Mouse (Mus musculus) ovary, adult 18-20 months (tissue): Measurements from ENCODE around the gene Asb16.
A peak's percentile ranks its signal among the peaks of the same experiment; 100 is the strongest.
"Not testable (repeated sequence)": the region's sequence is repeated elsewhere in the genome, so short reads cannot be mapped to it uniquely, and the experiment has no call there.

ENCODE experiments used
- DNase-seq: peaks from one replicate; pipeline ENCODE4 v3.0.0; 2022; ENCODE audit warnings: low spot score, mixed read lengths

Gene Asb16

DNA sequence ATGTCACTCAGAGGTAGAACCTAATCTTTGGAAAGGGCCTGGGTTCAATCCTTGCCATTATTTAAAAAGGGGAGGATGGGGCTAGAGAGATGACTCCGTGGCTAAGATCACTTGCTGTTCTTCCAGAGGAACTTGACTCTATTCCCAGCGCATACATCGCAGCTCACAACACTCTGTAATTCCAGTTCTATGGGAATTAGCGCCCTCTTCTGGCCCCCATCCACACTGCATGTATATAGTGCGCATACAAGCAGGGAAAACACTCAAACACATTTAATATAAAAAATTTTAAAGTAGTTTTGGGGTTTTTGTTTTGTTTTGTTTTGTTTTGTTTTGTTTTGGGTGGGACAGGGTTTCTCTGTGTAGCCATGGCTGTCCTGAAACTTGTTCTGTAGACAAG, 26.7 kb upstream of the Asb16 start:
- no peak for DNase-seq

GRCm38 (mm10) chr11:102244926-102245449, 23.6 kb upstream of the Asb16 start:
- DNase-seq: peak; percentile 53

- no peak for DNase-seq
Measured at GRCm38 (mm10) chr11:102245581-102246272, 22.8 kb upstream of the Asb16 start.

DNA sequence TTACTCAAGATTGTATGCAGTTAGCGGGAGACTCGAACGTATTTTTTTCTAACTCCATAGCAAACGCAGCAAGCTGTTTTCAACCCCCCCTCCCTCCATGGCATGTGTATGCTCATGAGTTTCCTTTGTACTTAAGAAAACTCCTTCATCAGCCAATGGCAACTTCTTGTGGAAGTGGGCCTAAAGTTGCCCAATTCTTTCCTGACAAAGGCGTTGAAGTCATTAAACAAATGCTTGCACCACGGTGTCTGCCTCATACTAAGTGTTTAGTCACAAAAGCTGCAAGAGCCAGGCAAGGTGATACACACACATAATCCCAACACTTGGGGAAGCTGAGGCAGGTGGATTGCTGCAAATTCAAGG, 22.3 kb upstream of the Asb16 start:
- DNase-seq: no peak

DNA sequence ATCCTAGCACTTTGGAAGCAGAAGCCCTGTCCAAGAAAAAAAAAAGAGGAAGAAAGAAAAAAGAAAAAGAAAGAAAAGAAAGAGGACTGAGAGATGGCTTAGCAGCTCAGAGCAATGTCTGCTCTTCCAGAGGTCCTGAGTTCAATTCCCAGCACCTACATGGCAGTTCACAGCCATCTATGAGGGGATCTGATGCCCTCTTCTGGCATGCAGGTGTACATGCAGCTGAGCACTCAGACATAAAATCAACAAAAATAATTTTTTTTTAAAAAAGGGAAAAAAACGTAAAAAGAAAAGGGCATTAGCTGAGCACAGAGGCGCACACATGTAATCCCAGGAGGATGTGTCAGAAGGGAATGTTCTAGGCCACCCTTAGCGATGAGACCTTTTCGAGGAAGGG, 21.7 kb upstream of the Asb16 start:
- DNase-seq: no peak

DNA sequence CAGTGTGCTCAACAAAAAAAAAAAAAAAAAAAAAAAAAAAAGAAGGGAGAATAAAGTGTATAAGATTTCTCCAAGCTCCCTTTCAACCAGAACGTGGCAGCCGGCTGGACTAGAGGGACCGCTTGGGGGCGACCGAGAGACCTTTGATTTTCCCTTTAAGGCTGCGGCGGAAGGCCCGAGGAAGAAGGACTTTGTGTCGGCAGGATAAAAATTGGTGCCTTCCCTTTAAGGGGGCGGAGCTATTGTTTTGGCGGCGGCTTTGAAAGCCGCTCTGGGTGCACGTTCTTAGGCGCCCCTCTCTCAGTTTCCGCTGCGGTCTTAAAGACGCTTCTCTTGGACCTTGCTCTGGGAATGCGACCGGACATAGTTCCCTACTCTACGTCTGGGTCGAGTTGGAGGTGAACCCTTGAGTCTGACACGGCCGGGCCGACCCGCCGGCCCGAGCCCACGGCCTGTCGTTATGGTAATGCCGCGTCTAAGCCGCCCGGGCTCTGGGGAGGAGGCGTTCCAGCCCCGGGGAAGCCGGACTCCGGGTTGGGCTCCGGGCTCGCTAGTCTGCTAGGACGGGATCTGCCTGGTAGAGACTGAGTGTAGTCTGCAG, 19.8 kb upstream of the Asb16 start, which contains the start of gene BC030867:
BC030867 (plus strand) TSS at position 253 of the 601 bp plus-strand sequence.
- DNase-seq: peak; percentile 79

GRCm38 (mm10) chr11:102249351-102250090, 19.0 kb upstream of the Asb16 start:
- DNase-seq: no peak

DNA sequence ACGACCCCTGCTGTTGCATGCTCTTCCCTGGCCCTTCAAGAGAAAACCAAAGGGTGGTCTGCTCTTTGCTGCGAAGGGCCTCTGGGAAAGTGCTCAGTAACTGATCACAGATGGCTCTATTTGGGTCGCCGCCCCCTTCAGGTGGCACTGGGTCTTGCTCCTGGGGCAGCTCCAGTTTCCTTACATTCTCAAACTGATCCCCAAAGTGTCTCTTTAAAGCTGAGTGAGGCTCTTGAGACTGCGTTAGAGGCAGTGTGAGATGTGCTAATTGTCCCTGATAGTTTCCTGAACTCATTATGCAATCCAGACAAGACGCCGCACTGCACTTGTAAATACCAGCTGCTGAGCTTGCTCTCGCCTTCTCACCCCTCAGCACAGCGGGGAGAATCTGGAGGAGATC, 11.0 kb upstream of the Asb16 start:
- DNase-seq: no peak

GRCm38 (mm10) chr11:102258095-102258494, 10.4 kb upstream of the Asb16 start:
- no peak for DNase-seq

DNA sequence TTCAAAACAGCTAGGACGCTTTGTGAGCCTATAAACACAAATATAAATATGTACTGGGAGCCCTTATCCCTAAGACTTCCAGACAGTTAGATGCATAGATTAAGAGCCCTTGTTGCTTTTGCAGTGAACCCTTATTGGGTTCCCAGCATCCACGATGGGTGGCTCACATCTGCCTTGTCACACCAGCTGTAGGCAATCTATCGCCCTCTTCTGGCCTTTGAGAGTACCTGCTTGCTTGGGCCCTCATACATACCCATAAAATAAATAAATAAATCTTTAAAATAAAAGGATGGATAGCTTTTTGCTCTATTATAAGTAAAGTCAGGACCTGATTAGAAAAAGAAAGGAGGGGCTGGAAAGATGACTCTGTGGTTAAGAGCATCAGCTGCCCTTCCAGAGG, 10.0 kb upstream of the Asb16 start:
- no peak for DNase-seq

GRCm38 (mm10) chr11:102263211-102263610, 5.3 kb upstream of the Asb16 start:
- DNase-seq: no peak

GRCm38 (mm10) chr11:102265816-102266215, 2.7 kb upstream of the Asb16 start:
- DNase-seq: no peak

GRCm38 (mm10) chr11:102266631-102267355, 1.8 kb upstream of the Asb16 start:
- no peak for DNase-seq

GRCm38 (mm10) chr11:102267480-102267879, 1.1 kb upstream of the Asb16 start:
- DNase-seq: peak; percentile 64

- DNase-seq: no peak
Measured at GRCm38 (mm10) chr11:102276411-102276915, 7.9 kb downstream of the Asb16 start.

- DNase-seq: no peak
Measured at GRCm38 (mm10) chr11:102277754-102278153, 9.2 kb downstream of the Asb16 start.

DNA sequence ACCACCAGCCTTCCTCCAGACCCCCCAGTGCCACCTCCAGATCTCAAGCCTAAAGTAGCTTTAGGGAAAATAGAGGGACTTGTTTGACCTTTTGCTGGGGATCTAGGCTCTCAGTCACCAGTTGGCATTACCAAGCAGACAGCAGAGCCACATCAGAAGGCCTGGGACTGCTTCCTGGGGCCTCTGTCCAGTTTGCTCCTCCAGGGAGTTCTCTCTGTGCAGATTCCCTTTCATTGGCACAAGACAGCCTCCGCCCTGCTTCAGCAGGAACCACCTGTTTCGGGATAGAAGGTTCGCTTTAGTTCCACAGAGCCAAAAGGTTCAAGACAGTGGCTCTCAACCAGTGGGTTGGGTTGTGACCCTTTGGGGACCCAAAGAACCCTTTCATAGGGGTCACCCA, 11.1 kb downstream of the Asb16 start:
- no peak for DNase-seq

DNA sequence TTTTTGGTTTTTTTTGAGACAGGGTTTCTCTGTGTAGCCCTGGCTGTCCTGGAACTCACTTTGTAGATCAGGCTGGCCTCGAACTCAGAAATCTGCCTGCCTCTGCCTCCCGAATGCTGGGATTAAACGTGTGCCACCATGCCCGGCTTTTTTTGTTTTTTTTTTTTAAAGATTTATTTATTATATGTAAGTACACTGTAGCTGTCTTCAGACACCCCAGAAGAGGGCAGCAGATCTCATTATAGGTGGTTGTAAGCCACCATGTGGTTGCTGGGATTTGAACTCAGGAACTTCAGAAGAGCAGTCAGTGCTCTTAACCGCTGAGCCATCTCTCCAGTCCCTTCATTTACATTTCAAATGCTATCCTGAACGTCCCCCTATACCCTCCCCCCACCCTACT, 11.7 kb downstream of the Asb16 start:
- not testable (repeated sequence) for DNase-seq

DNA sequence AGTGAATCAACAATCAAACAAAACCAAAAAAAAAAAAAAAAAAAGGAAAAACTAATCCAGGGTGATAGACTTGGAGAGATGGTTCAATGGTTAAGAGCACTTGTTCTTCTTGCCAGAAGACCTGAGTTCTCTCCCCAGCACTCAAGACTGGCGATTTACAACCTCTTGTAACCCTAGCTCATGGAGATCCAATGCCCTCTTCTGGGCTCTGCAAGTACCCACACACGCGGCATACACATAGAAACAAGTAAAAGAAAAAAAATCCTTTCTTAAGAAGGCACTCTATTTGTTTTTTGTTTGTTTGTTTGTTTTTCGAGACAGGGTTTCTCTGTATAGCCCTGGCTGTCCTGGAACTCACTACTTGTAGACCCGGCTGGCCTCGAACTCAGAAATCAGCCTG, 15.4 kb downstream of the Asb16 start:
- no peak for DNase-seq

DNA sequence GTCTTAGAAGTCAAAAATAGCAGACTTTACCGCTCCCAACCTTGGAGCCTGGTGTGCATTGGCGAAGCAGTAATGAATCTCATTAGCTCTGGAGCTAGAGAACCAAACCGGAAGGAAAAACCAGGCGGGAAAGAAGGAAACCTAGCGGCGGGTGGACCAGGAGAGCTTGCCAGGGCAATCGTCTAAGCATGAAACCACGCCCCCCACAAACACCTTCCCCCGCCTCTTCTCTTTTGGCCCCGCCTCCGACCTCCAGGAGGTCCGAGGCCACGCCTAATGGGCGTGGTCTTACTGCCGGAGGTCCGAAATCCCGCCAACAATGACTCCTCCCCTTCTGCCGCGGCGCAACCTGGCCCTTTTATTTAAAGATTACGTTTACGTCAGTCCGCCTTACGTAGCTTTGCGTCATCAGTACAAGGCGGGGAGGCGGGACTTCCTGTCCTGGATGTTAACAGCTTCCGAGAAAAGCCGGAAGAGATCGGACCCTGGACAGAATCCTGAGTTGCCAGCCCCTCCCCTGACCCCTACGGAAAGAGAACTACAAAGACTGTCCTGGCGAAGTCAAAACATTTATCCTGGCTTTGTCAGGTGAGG, 16.1 kb downstream of the Asb16 start, which contains the start of gene Tmub2:
Tmub2 (plus strand) TSS at position 431 of the 594 bp plus-strand sequence.
- peak; percentile 96 for DNase-seq

- no peak for DNase-seq
Measured at GRCm38 (mm10) chr11:102285095-102285834, 16.7 kb downstream of the Asb16 start.
